Mouse (Mus musculus): ENCODE results near the gene H2-M10.2. TPM values are rescaled to one million over a fixed set of nuclear protein-coding genes. Genes with fewer than 3 reads are reported as not detected.
"Not testable (repeated sequence)": the region's sequence is repeated elsewhere in the genome, so short reads cannot be mapped to it uniquely, and the experiment has no call there.

Gene H2-M10.2
- polyA plus RNA-seq (2012; ENCODE audit: insufficient read depth, low replicate concordance): not detected in 2 replicates

- Histone ChIP-seq H3K36me3 (replicated peaks; ENCODE audit: low read length) (peaks cover 8% of the 10 kb centered on the region), H3K4me1 (peaks cover 8% of the 10 kb centered on the region), H3K4me3 (replicated peaks) (no peak within 1 kb of the TSS), H3K9me3 (peaks cover 8% of the 10 kb centered on the region), H3K27me3 (replicated peaks) (peaks cover 6% of the 10 kb centered on the region)
- TF ChIP-seq GATA1 (IDR thresholded peaks at IDR 0.05; ENCODE audit: borderline replicate concordance, low read length): no peak
Observed at GRCm38 (mm10) chr17:36286390-36286789, at the start of gene H2-M10.2. Gene H2-M10.2, minus strand, starts transcription at chr17:36286490.

- no peaks in the 10 kb centered on the region for H3K4me1 ChIP-seq
- H3K9me3 ChIP-seq: no peaks in the 10 kb centered on the region
- TF ChIP-seq GATA1 (IDR thresholded peaks at IDR 0.05; ENCODE audit: borderline replicate concordance, low read length) (no peak), FLI1 (IDR thresholded peaks at IDR 0.05; ENCODE audit: low read length) (no peak)
- no peak within 1 kb of the TSS for H3K4me3 ChIP-seq (replicated peaks)
- peaks cover 2% of the 10 kb centered on the region for H3K27me3 ChIP-seq (replicated peaks)
- no peaks in the 10 kb centered on the region for H3K36me3 ChIP-seq (replicated peaks; ENCODE audit: low read length)
Observed at GRCm38 (mm10) chr17:36326055-36326454, 39.8 kb upstream of the H2-M10.2 start, which contains the start of gene H2-M10.1. Gene H2-M10.1, minus strand, starts transcription at chr17:36326155.

- TF ChIP-seq GATA1 (IDR thresholded peaks at IDR 0.05; ENCODE audit: borderline replicate concordance, low read length) (no peak), FLI1 (IDR thresholded peaks at IDR 0.05; ENCODE audit: low read length) (no peak)
- Histone ChIP-seq H3K9me3 (no peaks in the 10 kb centered on the region), H3K4me3 (replicated peaks) (peak overlapping the region; percentile 88), H3K27me3 (replicated peaks) (peaks cover 20% of the 10 kb centered on the region), H3K36me3 (replicated peaks; ENCODE audit: low read length) (no peaks in the 10 kb centered on the region), H3K4me1 (peaks cover 13% of the 10 kb centered on the region)
Observed at GRCm38 (mm10) chr17:36315689-36316253, 29.5 kb upstream of the H2-M10.2 start.

- H3K9me3 ChIP-seq: no peaks in the 10 kb centered on the region
- peaks cover 13% of the 10 kb centered on the region for H3K4me1 ChIP-seq
- H3K4me3 ChIP-seq (replicated peaks): peak overlapping the region; percentile 88
- H3K36me3 ChIP-seq (replicated peaks; ENCODE audit: low read length): no peaks in the 10 kb centered on the region
- peaks cover 20% of the 10 kb centered on the region for H3K27me3 ChIP-seq (replicated peaks)
- TF ChIP-seq FLI1 (IDR thresholded peaks at IDR 0.05; ENCODE audit: low read length): no peak
- no peak for TF ChIP-seq GATA1 (IDR thresholded peaks at IDR 0.05; ENCODE audit: borderline replicate concordance, low read length)
Observed at GRCm38 (mm10) chr17:36315041-36315688, 28.9 kb upstream of the H2-M10.2 start.

- no peak for TF ChIP-seq GATA1 (IDR thresholded peaks at IDR 0.05; ENCODE audit: borderline replicate concordance, low read length)
- no peak for TF ChIP-seq FLI1 (IDR thresholded peaks at IDR 0.05; ENCODE audit: low read length)
- peak overlapping the region; percentile 88 for H3K4me3 ChIP-seq (replicated peaks)
Observed at GRCm38 (mm10) chr17:36314511-36314910, 28.2 kb upstream of the H2-M10.2 start.

GRCm38 (mm10) chr17:36309293-36309692, 23.0 kb upstream of the H2-M10.2 start:
- no peak for TF ChIP-seq GATA1 (IDR thresholded peaks at IDR 0.05; ENCODE audit: borderline replicate concordance, low read length)
- TF ChIP-seq FLI1 (IDR thresholded peaks at IDR 0.05; ENCODE audit: low read length): no peak
- Histone ChIP-seq H3K36me3 (replicated peaks; ENCODE audit: low read length) (no peaks in the 10 kb centered on the region), H3K9me3 (no peaks in the 10 kb centered on the region), H3K4me1 (peaks cover 5% of the 10 kb centered on the region; the same call in 1 of the 2 replicates), H3K4me3 (replicated peaks) (no peak overlapping the region), H3K27me3 (replicated peaks) (peaks cover 2% of the 10 kb centered on the region)

More at GRCm38 (mm10) chr17:36314511-36314910, 28.2 kb upstream of the H2-M10.2 start:
- H3K9me3 ChIP-seq: no peaks in the 10 kb centered on the region
- H3K4me1 ChIP-seq: peaks cover 13% of the 10 kb centered on the region
- H3K36me3 ChIP-seq (replicated peaks; ENCODE audit: low read length): no peaks in the 10 kb centered on the region
- H3K27me3 ChIP-seq (replicated peaks): peaks cover 18% of the 10 kb centered on the region

- not testable (repeated sequence) for H3K27me3 ChIP-seq (replicated peaks); H3K9me3 ChIP-seq; H3K4me3 ChIP-seq (replicated peaks); H3K4me1 ChIP-seq; H3K36me3 ChIP-seq (replicated peaks; ENCODE audit: low read length)
Observed at GRCm38 (mm10) chr17:36308855-36309254, 22.6 kb upstream of the H2-M10.2 start.

- H3K27me3 ChIP-seq (replicated peaks): peaks cover 6% of the 10 kb centered on the region
- peaks cover 20% of the 10 kb centered on the region for H3K4me1 ChIP-seq
- H3K4me3 ChIP-seq (replicated peaks): peak overlapping the region; percentile 26
- peaks cover 11% of the 10 kb centered on the region for H3K9me3 ChIP-seq
- TF ChIP-seq GATA1 (IDR thresholded peaks at IDR 0.05; ENCODE audit: borderline replicate concordance, low read length) (no peak), FLI1 (IDR thresholded peaks at IDR 0.05; ENCODE audit: low read length) (no peak)
- H3K36me3 ChIP-seq (replicated peaks; ENCODE audit: low read length): peaks cover 42% of the 10 kb centered on the region
Observed at GRCm38 (mm10) chr17:36281521-36282245, 4.6 kb downstream of the H2-M10.2 start.

- Histone ChIP-seq H3K4me3 (replicated peaks) (no peak overlapping the region), H3K4me1 (peaks cover 59% of the 10 kb centered on the region), H3K9me3 (no peaks in the 10 kb centered on the region), H3K27me3 (replicated peaks) (no peaks in the 10 kb centered on the region), H3K36me3 (replicated peaks; ENCODE audit: low read length) (peaks cover 53% of the 10 kb centered on the region)
- no peak for TF ChIP-seq FLI1 (IDR thresholded peaks at IDR 0.05; ENCODE audit: low read length)
- TF ChIP-seq GATA1 (IDR thresholded peaks at IDR 0.05; ENCODE audit: borderline replicate concordance, low read length): no peak
Observed at GRCm38 (mm10) chr17:36274776-36275175, 11.5 kb downstream of the H2-M10.2 start.

- peaks cover 51% of the 10 kb centered on the region for H3K36me3 ChIP-seq (replicated peaks; ENCODE audit: low read length)
- no peaks in the 10 kb centered on the region for H3K9me3 ChIP-seq
- no peak overlapping the region for H3K4me3 ChIP-seq (replicated peaks)
- peaks cover 62% of the 10 kb centered on the region for H3K4me1 ChIP-seq
- no peaks in the 10 kb centered on the region for H3K27me3 ChIP-seq (replicated peaks)
- TF ChIP-seq FLI1 (IDR thresholded peaks at IDR 0.05; ENCODE audit: low read length) (no peak), GATA1 (IDR thresholded peaks at IDR 0.05; ENCODE audit: borderline replicate concordance, low read length) (no peak)
Observed at GRCm38 (mm10) chr17:36273796-36274195, 12.5 kb downstream of the H2-M10.2 start.
